Mouse (Mus musculus): ENCODE data around the gene Prex1. TPM values are rescaled to one million over a fixed set of nuclear protein-coding genes. Genes with fewer than 3 reads are reported as not detected.
A peak's percentile ranks its signal among the peaks of the same experiment; 100 is the strongest.

Gene Prex1
- polyA plus RNA-seq, 1 experiment from 2014 or later, result 35.2 TPM

- Histone ChIP-seq H3K4me3 (no peak overlapping the region), H3K36me3 (replicated peaks) (no peaks in the 10 kb centered on the region), H3K27me3 (replicated peaks; ENCODE audit: low read depth, poor library complexity, severe bottlenecking) (no peaks in the 10 kb centered on the region), H3K4me1 (peaks cover 81% of the 10 kb centered on the region), H3K9me3 (no peaks in the 10 kb centered on the region), H3K27ac (replicated peaks) (peak overlapping the region; percentile 66)
- no peak for DNase-seq (ENCODE audit: low spot score)
- WGBS, result 47% methylated on average over 4 of the region's 4 CpGs
Measured at GRCm38 (mm10) chr2:166652672-166653071, 61.0 kb downstream of the Prex1 start.

- Histone ChIP-seq H3K27me3 (replicated peaks; ENCODE audit: low read depth, poor library complexity, severe bottlenecking) (no peaks in the 10 kb centered on the region), H3K27ac (replicated peaks) (peak overlapping the region; percentile 21; the same call in 1 of the 2 replicates), H3K4me3 (no peak overlapping the region), H3K36me3 (replicated peaks) (peaks cover 5% of the 10 kb centered on the region), H3K4me1 (peaks cover 78% of the 10 kb centered on the region), H3K9me3 (no peaks in the 10 kb centered on the region)
- no peak for DNase-seq (ENCODE audit: low spot score)
- WGBS, result 75% methylated on average over 10 of the region's 10 CpGs
Measured at GRCm38 (mm10) chr2:166651317-166652030, 62.2 kb downstream of the Prex1 start.

- H3K27ac ChIP-seq (replicated peaks), result peak overlapping the region; percentile 64
- no peak overlapping the region for H3K4me3 ChIP-seq
- 58% methylated on average over 9 of the region's 9 CpGs for WGBS
- peaks cover 11% of the 10 kb centered on the region for H3K36me3 ChIP-seq (replicated peaks)
- no peak for DNase-seq (ENCODE audit: low spot score)
- peaks cover 69% of the 10 kb centered on the region for H3K4me1 ChIP-seq
- H3K9me3 ChIP-seq, result no peaks in the 10 kb centered on the region
- H3K27me3 ChIP-seq (replicated peaks; ENCODE audit: low read depth, poor library complexity, severe bottlenecking), result no peaks in the 10 kb centered on the region
Measured at GRCm38 (mm10) chr2:166650414-166650813, 63.2 kb downstream of the Prex1 start.

- no peak for DNase-seq (ENCODE audit: low spot score)
- Histone ChIP-seq H3K27me3 (replicated peaks; ENCODE audit: low read depth, poor library complexity, severe bottlenecking) (no peaks in the 10 kb centered on the region), H3K4me3 (no peak overlapping the region), H3K9me3 (no peaks in the 10 kb centered on the region), H3K27ac (replicated peaks) (peak overlapping the region; percentile 32; the same call in 1 of the 2 replicates), H3K4me1 (peaks cover 40% of the 10 kb centered on the region), H3K36me3 (replicated peaks) (peaks cover 31% of the 10 kb centered on the region)
- WGBS, result 67% methylated on average over 7 of the region's 7 CpGs
Measured at GRCm38 (mm10) chr2:166647242-166647641, 66.4 kb downstream of the Prex1 start.

GRCm38 (mm10) chr2:166646434-166647088 lies 67.1 kb downstream of the Prex1 start:
- Histone ChIP-seq H3K9me3 (no peaks in the 10 kb centered on the region), H3K4me3 (no peak overlapping the region), H3K27me3 (replicated peaks; ENCODE audit: low read depth, poor library complexity, severe bottlenecking) (no peaks in the 10 kb centered on the region), H3K4me1 (peaks cover 33% of the 10 kb centered on the region), H3K36me3 (replicated peaks) (peaks cover 38% of the 10 kb centered on the region), H3K27ac (replicated peaks) (peak overlapping the region; percentile 71)
- no peak for DNase-seq (ENCODE audit: low spot score)
- 66% methylated on average over 12 of the region's 12 CpGs for WGBS

- no peak for DNase-seq (ENCODE audit: low spot score)
- H3K4me3 ChIP-seq, result no peak overlapping the region
- H3K36me3 ChIP-seq (replicated peaks), result peaks cover 55% of the 10 kb centered on the region
- H3K9me3 ChIP-seq, result peaks cover 4% of the 10 kb centered on the region; the same call in 1 of the 2 replicates
- 87% methylated on average over 11 of the region's 11 CpGs for WGBS
- H3K27ac ChIP-seq (replicated peaks), result no peak overlapping the region
- H3K4me1 ChIP-seq, result peaks cover 19% of the 10 kb centered on the region
- no peaks in the 10 kb centered on the region for H3K27me3 ChIP-seq (replicated peaks; ENCODE audit: low read depth, poor library complexity, severe bottlenecking)
Measured at GRCm38 (mm10) chr2:166644816-166645215, 68.8 kb downstream of the Prex1 start.

GRCm38 (mm10) chr2:166642581-166642987 lies 71.0 kb downstream of the Prex1 start:
- no peak overlapping the region for H3K27ac ChIP-seq (replicated peaks)
- WGBS, result 91% methylated on average over 8 of the region's 8 CpGs
- no peak overlapping the region for H3K4me3 ChIP-seq
- peaks cover 4% of the 10 kb centered on the region; the same call in 1 of the 2 replicates for H3K9me3 ChIP-seq
- peaks cover 28% of the 10 kb centered on the region for H3K4me1 ChIP-seq
- peaks cover 65% of the 10 kb centered on the region for H3K36me3 ChIP-seq (replicated peaks)
- H3K27me3 ChIP-seq (replicated peaks; ENCODE audit: low read depth, poor library complexity, severe bottlenecking), result no peaks in the 10 kb centered on the region
- no peak for DNase-seq (ENCODE audit: low spot score)

- peaks cover 72% of the 10 kb centered on the region for H3K36me3 ChIP-seq (replicated peaks)
- H3K4me1 ChIP-seq, result peaks cover 27% of the 10 kb centered on the region
- H3K9me3 ChIP-seq, result peaks cover 4% of the 10 kb centered on the region; the same call in 1 of the 2 replicates
- H3K27ac ChIP-seq (replicated peaks), result no peak overlapping the region
- H3K27me3 ChIP-seq (replicated peaks; ENCODE audit: low read depth, poor library complexity, severe bottlenecking), result no peaks in the 10 kb centered on the region
- WGBS, result 88% methylated on average over 5 of the region's 5 CpGs
- DNase-seq (ENCODE audit: low spot score), result no peak
- no peak overlapping the region for H3K4me3 ChIP-seq
Measured at GRCm38 (mm10) chr2:166639750-166640149, 73.9 kb downstream of the Prex1 start.

GRCm38 (mm10) chr2:166638947-166639641 lies 74.5 kb downstream of the Prex1 start:
- WGBS, result 78% methylated on average over 18 of the region's 18 CpGs
- H3K36me3 ChIP-seq (replicated peaks), result peaks cover 67% of the 10 kb centered on the region

GRCm38 (mm10) chr2:166638079-166638800 lies 75.4 kb downstream of the Prex1 start:
- no peaks in the 10 kb centered on the region for H3K27me3 ChIP-seq (replicated peaks; ENCODE audit: low read depth, poor library complexity, severe bottlenecking)
- H3K9me3 ChIP-seq, result peaks cover 4% of the 10 kb centered on the region; the same call in 1 of the 2 replicates
- peaks cover 69% of the 10 kb centered on the region for H3K36me3 ChIP-seq (replicated peaks)
- peak overlapping the region; percentile 52; the same call in 1 of the 2 replicates for H3K27ac ChIP-seq (replicated peaks)
- H3K4me3 ChIP-seq, result no peak overlapping the region
- no peak for DNase-seq (ENCODE audit: low spot score)
- H3K4me1 ChIP-seq, result peaks cover 27% of the 10 kb centered on the region
- 76% methylated on average over 13 of the region's 13 CpGs for WGBS

More at GRCm38 (mm10) chr2:166638947-166639641, 74.5 kb downstream of the Prex1 start:
- H3K4me1 ChIP-seq, result peaks cover 27% of the 10 kb centered on the region
- H3K4me3 ChIP-seq, result no peak overlapping the region
- peak overlapping the region; percentile 52 for H3K27ac ChIP-seq (replicated peaks)
- H3K9me3 ChIP-seq, result peaks cover 4% of the 10 kb centered on the region; the same call in 1 of the 2 replicates
- H3K27me3 ChIP-seq (replicated peaks; ENCODE audit: low read depth, poor library complexity, severe bottlenecking), result no peaks in the 10 kb centered on the region
- no peak for DNase-seq (ENCODE audit: low spot score)

- Histone ChIP-seq H3K27me3 (replicated peaks; ENCODE audit: low read depth, poor library complexity, severe bottlenecking) (no peaks in the 10 kb centered on the region), H3K27ac (replicated peaks) (peak overlapping the region; percentile 67), H3K36me3 (replicated peaks) (peaks cover 71% of the 10 kb centered on the region), H3K9me3 (peaks cover 4% of the 10 kb centered on the region; the same call in 1 of the 2 replicates), H3K4me1 (peaks cover 27% of the 10 kb centered on the region), H3K4me3 (no peak overlapping the region)
- DNase-seq (ENCODE audit: low spot score), result no peak
- 88% methylated on average over 4 of the region's 4 CpGs for WGBS
Measured at GRCm38 (mm10) chr2:166637673-166637990, 76.0 kb downstream of the Prex1 start.

All from embryonic facial prominence, embryonic 10.5 days (tissue).